Mouse (Mus musculus) liver, embryonic 14.5 days (tissue): ENCODE results near the gene Rtkn2.

ENCODE experiments used
- CTCF ChIP-seq: IDR thresholded peaks from 2 replicates; pipeline ENCODE4 v1.5.1; 2016; ENCODE audit warnings: antibody characterized with exemption, low read depth, control low read depth
- EP300 ChIP-seq: IDR thresholded peaks from 2 replicates; pipeline ENCODE4 v1.6.1; 2016; ENCODE audit warnings: antibody characterized with exemption, low read depth

DNA sequence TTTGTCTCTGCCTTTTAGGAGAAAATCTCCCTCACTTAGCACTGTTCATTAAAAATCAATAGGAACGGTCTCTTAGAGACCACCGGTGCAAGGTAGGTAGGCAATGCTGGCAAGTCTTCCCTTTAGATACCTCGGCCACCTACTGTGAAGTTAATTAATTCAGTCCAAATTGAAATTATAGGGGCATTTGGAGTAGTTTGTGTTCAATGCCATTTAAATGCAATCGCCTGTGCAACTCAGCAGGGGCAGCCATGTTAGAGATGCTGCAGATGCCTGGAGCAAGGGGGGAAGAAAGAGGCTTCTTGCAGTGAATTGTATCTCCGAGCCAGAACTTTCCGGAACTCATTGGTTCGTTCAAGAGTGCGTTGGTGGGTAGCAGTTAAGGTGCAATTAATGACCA lies 65.5 kb downstream of the Rtkn2 start:
- TF ChIP-seq EP300 (no peak), CTCF (no peak)
